Mouse (Mus musculus): ENCODE measurements at regions not wholly inside any gene's neighbourhood (a gene's known extent, or its start where the extent isn't known, plus 50 kb on each side); places are given as distances from the start of the nearest gene placed in this dataset.

DNA sequence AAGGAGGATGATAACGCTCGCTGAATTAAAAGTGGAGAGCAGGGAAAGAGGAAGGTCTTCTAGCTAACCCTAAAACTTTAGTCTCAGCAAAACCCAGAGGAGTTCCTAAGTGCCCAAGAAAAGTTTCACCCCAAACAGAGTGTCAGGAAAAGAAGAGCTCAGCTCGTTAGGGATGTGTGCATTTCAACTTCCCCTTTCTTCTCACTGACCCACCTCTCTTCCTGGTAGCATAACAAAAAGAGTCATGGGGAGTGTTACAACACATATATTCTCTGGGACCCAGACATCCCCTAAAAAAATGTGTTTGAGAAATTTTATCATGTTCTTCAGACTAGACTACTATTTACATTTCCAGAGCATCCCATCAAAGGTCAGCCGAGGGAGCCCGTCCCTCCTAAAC, 432.6 kb downstream of the Mctp2 start:
- no peak for DNase-seq (ENCODE audit: extremely low spot score)

GRCm38 (mm10) chr7:71872912-71873311, 433.5 kb downstream of the Mctp2 start:
- DNase-seq (ENCODE audit: extremely low spot score): no peak

DNA sequence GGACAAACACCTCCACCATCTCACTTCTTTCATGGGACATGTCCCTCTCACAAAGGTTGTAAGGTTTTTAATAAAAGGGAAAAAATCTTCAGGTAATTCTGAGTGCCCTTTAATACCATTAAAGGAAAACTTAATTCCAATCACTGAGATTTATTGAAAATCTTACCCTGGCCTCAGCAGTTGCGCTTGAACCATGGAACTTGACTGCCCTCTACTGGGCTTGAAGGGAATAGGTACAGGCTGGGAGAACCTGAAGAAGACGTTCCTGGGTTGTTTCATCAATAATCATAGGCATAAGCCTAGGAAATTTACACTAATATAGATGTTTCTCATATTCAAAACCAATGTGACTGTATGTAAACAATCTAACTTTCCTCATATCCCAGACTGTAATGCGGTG, 439.3 kb downstream of the Mctp2 start:
- DNase-seq (ENCODE audit: extremely low spot score): peak; percentile 65

- peak; percentile 30 for DNase-seq (ENCODE audit: extremely low spot score)
Observed at GRCm38 (mm10) chr7:71865371-71866166, 440.8 kb downstream of the Mctp2 start.

DNA sequence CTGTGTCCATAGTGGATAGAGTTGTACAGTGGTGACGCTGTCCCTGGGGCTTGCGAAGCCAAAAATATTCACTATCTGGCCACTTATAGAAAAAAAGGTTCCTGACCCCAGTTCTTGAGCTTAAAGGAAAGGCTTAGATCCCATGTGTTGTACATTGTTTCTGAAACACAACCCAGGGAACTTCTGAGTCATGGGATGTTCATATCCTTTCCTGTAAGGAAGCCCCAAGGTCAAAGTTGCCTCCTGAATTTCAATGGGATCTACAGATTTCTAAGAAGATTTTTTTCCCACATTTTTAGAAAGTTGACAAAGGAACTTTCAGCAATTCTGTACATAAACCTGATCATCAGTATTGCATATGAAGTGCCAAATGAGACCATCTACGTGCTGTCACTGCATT, 453.5 kb downstream of the Mctp2 start:
- DNase-seq (ENCODE audit: extremely low spot score): no peak

GRCm38 (mm10) chr7:71849174-71849573, 457.2 kb downstream of the Mctp2 start:
- no peak for DNase-seq (ENCODE audit: extremely low spot score)

DNA sequence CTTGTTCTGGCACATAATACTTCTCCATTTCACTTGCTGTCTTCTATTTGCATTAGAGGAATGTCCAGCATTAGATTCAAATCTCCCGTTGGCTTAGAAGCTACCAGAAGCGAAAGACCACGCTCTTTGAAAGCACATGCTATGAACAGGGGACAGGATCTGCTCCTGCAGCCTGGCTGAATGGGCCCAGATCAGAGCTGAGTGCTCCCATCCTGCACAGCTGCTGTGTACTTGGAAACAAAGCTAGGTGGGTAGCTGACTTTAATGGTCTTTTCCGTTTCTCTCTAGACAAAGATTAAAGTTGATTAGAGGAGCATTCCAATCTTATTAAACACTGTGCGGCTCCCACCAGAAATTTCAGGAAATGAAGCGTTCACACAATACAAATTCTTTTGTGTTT, 468.6 kb downstream of the Mctp2 start:
- no peak for DNase-seq (ENCODE audit: extremely low spot score)

DNA sequence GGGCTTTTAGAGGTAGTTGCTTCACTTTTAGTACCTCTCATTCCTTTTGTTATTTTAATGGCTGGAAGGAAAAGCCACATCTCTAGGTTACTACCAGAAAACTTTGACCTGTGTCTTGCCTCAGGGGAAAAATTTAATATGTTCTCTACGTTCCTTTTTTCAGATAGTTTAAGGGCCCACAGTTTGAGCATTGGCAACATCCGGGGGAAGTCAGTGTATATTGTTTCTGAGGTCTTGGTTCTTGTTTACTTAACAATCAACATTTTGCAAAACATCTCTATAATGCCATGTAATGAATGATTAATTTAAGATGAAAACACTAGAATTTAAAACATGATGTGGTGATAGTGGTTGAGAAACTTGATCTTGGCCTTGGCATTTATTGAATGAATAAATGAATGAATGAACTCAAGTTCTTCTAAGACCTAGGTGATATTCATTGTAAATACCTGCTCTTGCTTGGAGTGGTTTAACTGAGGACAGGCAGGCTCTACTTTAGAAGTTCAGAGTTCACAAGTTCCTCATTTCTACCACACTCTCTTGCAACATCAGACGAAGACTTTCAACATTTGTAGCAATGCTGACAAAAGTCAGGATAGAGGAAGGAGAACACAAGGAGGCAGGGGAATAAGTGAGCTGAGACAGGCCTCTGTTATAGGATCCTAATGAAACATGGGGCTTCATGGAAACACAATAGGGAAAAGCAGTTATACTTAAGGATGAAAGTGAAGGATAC, 474.4 kb downstream of the Mctp2 start:
- no peak for DNase-seq (ENCODE audit: extremely low spot score)

DNA sequence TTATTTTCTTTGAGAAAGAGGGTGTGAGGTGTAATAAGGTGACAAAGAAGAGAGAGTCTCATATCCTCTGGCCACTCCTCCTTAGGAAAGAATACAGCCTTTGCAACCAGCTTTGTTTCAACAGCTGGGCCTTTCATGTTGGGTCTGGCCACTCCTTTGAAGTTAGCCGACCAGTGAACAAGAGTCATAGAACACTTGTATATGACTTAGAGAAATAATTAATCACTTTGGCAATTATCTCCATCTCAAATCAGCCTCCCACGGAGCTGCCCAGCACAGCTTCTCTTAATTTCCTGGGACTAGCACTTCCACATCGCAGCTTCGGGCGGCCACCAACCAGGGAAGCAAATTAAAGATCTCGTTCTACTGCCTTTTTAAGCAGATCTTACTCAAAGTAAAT, 476.8 kb downstream of the Mctp2 start:
- DNase-seq (ENCODE audit: extremely low spot score): no peak

DNA sequence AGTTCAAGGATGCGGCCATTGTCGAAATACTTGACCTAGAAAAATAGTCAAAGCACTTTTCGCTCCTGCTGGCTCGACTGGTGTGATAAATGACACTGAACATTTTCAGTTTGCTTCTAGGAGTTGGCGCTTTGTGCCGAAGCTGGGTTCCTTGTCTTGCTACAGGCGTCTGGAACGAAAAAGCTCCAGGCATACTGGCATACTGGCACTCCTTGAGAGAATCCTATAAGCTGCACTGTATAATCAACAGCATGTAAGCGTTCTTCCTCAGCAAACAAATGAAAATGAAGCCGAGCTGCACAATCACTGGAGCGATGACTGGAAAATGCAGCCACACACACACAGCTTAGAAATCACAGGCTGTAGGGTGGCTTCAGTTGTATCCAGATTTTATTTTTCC, 464.9 kb upstream of the Gm10295 start:
- no peak for DNase-seq (ENCODE audit: extremely low spot score)

- DNase-seq (ENCODE audit: extremely low spot score): peak; percentile 78
Observed at GRCm38 (mm10) chr7:71794201-71794600, 442.9 kb upstream of the Gm10295 start.

GRCm38 (mm10) chr7:71788401-71788800, 437.1 kb upstream of the Gm10295 start:
- no peak for DNase-seq (ENCODE audit: extremely low spot score)

DNA sequence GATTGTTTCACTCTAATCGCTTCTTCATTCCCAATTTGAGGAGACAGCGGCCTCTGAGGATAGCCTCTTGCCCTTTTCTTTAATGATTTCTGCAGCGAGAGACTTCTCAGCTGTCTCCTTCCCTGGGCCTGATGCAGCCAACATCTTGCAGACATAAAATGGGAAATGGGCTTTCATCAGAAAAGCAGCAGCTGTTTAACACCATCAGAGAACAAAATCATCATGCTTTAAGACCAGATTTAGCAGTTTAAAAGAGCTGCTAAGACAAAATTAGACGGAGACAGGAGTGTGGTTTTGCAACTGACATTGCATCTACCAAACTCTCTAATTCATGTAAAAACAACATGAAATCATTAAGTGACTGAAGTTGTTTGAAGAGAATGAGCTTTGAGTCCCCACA, 431.2 kb upstream of the Gm10295 start:
- DNase-seq (ENCODE audit: extremely low spot score): no peak

DNA sequence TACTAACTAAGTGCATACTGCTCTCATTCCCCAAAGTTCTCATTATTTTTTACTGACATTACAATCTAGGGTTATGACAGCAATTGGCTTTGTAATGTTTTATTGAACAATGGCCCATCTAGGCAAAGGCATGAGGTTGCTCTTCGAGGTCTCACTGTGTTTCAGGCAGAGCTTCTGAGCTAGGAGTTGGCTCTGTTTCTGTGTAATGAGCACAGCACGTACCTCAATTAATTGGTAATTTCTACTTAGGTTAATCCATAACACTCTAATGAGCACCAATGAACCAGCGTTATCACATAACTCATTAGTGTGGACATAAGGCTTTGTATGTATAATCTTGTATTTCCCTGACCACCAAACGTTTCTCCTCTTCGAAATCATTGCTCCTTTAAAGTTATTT, 398.6 kb upstream of the Gm10295 start:
- no peak for DNase-seq (ENCODE audit: extremely low spot score)

- no peak for DNase-seq (ENCODE audit: extremely low spot score)
Observed at GRCm38 (mm10) chr7:71746118-71746897, 395.0 kb upstream of the Gm10295 start.

- DNase-seq (ENCODE audit: extremely low spot score): no peak
Observed at GRCm38 (mm10) chr7:71728509-71728908, 377.2 kb upstream of the Gm10295 start.

DNA sequence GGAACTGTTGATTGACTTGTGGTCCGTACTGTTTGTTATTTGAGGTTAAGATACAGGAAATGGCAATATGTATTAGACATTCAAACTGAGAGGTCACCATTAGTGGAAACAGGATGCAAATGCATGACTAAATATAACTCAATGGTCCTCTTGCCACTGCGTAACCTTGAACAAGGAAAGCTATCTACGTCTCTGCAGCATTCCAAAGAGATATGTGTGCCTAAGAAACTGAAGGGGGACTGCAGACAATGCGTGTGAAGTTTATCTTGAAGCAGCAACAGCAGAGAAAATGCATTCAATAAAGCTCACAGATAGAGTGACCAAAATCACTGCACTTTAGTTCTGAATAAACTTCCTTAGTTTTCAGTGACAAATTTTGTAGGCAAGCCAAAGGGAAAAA, 356.9 kb upstream of the Gm10295 start:
- no peak for DNase-seq (ENCODE audit: extremely low spot score)

DNA sequence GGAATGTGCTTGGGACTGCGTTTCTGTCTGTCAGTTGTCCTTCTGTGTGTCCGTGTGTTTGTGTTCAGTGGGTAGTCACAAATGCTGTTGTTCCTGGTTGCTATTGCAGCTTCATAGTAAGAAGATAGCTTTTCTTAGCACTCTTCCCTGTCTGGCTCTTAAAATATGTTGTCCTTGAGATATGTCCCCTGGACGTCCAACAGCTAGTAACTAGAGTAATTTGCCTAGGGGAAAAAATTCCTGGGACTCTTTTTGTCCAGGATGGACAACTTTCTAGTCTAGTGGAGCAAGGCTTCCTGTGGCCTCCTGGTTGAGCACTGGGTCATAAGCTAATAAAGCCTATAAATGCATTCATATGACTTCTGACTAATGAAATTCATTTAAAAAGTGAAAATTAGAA, 354.9 kb upstream of the Gm10295 start:
- DNase-seq (ENCODE audit: extremely low spot score): no peak

GRCm38 (mm10) chr7:71705426-71706050, 354.3 kb upstream of the Gm10295 start:
- DNase-seq (ENCODE audit: extremely low spot score): peak; percentile 74

DNA sequence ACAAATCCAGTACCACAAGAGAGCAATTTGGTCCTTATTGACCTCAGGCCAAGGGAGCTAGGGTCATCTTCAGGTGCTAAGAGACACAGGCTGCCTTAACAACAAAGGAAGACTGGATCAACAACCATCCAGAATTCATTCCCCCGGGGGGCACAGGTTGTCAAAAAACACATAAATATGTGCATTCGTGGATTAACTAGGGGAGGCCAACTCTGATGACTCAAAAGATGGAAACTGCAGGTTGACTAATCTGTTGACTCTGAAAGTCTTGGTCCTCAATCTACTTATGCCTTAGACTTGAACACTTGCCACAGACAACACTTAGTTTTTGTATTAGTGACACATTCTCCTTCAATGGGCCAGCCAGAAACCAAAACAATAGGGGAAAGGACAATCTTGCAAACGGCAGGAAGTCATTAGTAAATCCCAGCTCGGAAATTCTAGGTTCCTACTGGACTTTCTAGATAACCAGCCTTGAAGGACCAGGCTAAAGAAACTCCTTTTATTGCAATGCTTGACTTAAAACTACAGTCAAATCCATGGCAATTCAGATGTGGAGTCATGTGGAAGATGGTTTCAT, 353.5 kb upstream of the Gm10295 start:
- DNase-seq (ENCODE audit: extremely low spot score): no peak
